Mouse (Mus musculus): ENCODE measurements around the gene Pdgfa. TPM values are rescaled to one million over a fixed set of nuclear protein-coding genes. Genes with fewer than 3 reads are reported as not detected.

Pdgfa gene
- total RNA-seq, 2 experiments from 2014 or later = 0.25 to 1.3 TPM

DNA sequence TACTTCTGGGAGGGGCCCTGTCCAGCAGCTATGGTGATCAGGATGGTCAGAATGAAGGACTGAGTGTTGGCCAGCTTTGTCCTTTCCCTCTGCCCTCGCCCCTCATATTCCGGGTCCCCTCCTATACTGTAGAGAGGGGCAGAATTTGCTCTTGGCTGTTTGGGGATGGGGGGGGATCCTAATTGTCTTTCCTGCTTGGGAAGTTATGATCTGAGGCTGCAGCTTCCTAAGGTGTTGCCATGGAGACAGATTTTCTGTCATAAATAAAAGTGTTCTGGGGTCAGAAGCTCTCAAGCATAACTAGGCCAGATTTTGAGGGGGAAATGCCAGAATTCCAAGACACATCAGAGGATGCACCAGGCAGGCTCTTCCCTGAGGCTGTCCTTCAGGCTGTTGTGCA, 31.6 kb downstream of the Pdgfa start:
- ATAC-seq (replicated peaks; ENCODE audit: poor library complexity) = no peak

DNA sequence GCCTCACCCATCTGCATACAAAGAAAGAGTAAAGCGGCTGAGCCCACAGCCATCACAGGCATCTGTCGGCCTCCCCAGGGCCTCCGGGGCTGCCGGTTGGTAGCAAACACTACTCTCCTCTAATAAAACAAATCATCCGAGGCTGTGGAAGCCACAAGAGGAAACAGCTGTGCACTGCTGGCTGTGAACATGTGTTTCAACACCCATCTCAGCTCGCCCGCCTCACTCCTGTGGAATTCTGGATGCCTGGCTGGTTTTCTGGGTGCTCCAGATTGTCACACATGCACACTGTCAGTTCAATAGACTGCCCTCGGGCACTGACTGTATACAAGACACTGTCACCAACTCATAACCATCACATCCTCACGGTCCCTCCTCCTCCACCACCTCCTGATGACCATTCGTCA, 40.7 kb downstream of the Pdgfa start:
- peak; percentile 60 for ATAC-seq (replicated peaks; ENCODE audit: poor library complexity)

DNA sequence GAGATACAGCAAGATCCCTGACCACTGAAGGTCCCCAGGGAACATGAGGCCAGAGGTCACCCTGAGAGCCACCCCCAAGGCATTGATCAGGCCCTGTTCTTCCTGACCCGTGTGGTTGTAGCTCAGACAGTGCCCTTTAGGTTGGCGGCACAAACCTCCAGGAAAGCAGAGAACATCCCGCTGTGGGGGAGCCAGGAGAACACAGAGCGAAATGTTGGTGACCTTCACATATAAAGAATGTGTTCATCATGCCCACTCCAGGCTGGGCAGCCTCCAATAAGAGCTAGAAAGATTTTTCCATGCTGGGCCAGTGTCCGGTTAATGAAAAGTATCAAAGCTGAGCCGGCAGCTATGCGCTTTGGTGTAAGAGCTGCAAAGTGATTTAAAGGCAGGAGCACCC, 43.2 kb downstream of the Pdgfa start:
- no peak for ATAC-seq (replicated peaks; ENCODE audit: poor library complexity)

DNA sequence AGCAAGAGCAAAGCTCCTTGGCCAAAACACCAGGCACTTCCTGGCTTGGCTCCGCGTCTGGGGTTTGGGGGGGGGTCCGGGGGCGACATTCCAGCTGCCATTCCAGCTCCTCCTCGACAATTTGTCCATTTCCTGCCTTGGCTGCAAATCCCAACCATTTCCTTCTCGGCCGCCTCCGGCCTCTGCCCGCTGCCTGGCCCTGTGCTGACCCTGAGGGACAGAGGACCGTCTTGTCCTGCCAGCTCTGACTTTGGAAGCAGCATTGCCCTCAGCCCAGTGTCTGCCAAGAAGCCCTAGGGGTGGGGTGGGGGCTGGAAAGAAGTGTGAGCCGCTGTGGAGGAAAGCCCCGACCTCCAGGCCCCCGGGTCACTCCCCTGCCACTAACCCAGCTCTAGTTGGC, 44.2 kb downstream of the Pdgfa start:
- ATAC-seq (replicated peaks; ENCODE audit: poor library complexity) = no peak

DNA sequence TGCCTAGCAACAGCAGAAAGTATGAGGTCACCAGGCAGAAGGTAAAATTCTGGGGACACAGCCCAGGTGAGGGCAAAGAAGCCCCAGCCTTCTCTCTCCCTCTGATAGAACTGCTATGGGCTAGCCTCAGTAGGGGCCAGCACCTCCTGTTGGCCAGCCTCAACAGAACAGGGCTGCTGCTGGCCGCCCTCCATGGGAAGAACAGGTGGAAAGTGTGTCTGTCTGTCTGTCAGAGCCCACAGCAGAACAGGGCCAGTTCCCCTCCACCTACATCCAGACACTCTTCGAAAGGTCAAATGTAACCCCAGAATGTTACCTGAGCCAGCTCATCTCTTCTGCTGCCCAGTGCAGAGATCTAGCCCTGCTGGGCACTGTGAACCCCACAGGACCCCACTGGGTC, 45.9 kb downstream of the Pdgfa start:
- ATAC-seq (replicated peaks; ENCODE audit: poor library complexity) = no peak

DNA sequence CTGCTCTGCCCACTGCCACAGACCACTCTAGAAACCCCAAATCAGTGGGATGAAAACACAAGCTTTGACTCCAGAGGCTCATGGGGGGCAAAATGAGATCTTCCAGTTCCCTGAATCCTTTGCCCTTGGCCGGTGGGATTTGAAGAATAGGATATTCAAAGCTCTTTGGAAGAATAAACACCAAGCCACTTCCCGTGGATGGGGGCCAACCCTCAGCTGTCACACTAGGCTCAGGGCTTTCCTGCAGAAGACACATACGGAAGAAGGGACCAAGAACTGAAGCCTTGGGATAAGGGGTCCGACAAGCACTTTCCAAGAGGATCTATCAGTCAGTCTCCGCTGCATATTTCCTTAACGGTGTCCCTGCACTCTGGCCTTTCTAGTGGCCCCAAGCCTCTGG, 48.0 kb downstream of the Pdgfa start:
- ATAC-seq (replicated peaks; ENCODE audit: poor library complexity) = no peak

DNA sequence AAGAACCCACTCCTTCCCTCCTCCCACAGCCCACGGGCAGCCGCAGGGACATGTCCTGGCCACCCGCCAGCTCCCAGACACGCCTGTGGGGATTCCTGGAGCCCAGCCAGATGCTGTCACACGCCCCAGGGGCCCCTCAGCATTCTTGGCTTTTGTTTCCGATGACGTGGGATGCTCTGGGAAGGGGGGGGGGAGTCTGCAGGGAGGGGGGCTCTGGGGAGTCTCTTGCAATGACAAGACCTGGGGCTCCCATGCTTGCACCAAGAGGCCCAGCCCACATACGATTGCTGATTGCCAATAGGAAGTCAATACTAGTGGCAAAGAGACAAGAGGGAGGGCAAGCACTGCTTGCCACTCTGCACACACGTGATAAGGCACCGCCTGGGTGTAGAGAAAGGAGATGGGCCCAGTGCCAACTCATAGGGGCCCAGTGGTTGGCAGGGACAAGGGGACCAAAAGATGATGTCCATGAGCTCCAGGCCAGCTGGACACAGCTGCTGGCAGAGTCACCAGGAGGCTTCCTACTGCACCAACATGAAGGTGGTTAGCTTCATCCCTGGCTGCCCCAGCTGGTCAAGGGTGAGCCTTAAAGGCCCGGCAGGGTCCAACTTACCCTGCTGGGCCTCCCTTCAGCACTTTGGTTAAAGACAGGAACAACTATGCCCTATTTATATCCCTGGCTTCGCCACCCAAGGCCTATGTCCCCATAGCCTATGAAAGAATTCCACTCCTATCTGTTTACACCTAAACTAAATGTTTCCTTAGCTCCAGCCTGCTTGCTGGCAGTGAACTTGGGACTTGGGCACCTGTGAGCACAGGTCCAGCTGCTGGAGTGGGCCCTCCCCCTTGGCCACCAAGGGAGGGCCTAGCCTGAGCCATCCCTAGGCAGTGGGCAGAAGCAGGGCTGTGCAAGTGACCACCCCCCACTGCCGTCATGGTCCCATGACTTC, 48.9 kb downstream of the Pdgfa start:
- 0 out of 2 replicates have a peak, but pooled peaks have one; percentile 14 for ATAC-seq (replicated peaks; ENCODE audit: poor library complexity)

DNA sequence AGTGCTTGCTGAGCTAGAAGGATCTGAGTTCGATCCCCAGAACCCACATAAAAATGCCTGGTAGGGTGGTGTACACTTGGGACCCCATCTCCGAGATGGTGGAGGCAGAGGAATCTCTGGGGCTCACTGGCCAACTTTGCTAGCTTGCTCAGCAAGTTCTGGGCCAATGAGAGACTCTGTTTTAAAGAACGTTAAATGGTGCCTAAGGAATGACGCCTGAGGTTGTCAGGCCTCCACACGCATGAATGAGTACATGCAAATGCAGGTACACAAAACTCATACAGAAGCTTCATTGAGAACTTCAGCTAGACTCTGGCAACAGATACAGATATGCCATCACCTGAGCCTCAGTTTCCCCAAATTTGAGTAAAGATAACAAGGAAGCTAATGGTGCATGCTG, 49.7 kb downstream of the Pdgfa start:
- ATAC-seq (replicated peaks; ENCODE audit: poor library complexity) = no peak

DNA sequence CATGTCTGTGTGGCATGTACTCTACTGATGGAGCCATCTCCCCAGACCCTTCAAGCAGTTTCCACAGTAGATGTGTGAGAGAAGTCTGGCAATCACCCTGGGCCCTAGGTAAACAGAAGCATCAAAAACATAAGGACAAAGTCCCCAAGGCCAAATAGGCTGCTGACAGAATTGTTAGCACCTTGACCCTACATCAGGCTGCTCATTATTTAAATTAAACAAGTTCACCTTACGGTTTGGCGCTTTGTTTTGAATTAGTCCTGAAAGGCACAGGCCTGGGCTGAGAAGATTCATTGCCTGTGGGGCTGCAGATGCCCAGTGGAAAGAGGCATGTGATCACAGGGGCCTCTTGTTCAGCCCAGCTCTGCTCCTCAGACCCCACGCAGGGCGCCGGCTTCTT, 50.2 kb downstream of the Pdgfa start:
- no peak for ATAC-seq (replicated peaks; ENCODE audit: poor library complexity)

DNA sequence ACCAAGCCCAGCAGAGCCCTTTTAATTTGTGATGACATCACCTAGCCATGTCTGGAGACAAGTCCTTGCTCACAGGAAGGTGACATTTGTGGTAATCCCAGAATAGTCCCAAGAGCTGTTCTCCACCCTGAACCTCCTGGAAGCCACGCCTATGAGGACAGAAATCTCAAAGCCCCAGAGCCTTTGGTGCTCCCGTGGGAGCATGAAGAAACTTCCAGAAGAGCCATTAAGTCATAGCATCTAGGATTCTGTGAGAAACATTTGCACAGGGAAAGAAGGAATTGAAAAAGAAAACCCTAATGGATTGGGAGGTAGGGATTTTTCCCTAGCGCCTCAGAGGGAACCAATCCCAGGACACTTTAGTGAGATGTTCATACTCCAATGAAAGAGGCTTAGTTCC, 52.2 kb downstream of the Pdgfa start:
- no peak for ATAC-seq (replicated peaks; ENCODE audit: poor library complexity)

DNA sequence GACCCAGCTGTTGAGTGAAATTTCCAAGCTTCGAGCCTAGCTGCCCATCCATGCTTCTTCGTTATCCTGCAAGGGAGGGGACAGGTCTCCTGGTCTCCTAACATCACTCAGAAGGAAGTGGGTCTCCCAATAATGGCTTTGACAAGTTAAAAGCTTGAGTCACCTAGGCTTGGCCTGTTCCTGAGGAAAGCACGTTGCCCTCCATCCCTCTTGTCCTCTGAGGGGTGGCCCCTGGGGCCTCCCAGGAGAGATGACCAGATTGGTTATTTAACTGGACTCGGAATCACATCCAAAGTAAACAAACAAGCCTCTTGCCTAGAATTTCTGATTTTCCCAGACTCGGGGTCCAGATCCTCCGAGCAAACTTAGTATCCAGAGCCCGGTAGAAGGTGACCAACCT, 52.6 kb downstream of the Pdgfa start:
- no peak for ATAC-seq (replicated peaks; ENCODE audit: poor library complexity)

DNA sequence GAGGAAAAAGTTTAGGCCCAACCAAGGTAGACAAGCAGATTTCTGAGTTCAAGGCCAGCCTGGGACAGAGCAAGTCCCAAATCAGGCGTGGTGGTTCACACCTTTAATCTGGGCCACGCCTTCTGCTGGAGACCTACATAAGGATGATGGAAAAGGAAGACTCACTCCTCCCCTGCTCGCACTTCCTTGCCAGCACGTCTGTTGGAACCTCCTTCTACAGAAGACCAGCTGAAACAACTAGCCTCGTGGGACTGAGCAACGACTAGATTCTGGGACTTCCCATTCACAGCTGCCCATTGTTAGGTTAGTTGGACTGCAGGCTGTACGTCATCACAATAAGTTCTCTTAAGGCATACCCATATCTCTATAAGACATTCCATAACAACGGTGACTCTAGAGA, 55.3 kb downstream of the Pdgfa start:
- no peak for ATAC-seq (replicated peaks; ENCODE audit: poor library complexity)

DNA sequence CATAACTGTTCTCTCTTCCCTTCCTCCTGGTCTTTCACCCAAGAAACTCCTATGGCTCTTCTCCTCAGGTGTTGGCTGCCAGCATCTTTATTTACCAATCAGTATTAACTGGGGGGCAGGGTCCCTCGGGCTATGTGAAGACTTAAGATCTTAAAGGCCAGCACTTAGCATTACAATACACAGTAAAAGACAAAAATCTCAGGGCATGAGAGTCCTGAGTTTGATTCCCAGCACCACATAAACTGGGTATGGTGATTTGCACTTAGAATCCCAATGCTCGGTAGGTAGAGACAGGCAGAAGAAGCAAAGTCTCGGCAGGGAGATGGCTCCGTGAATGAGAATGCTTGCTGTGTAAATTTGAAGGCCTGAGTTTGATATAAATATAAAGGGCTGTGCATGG, 56.6 kb downstream of the Pdgfa start:
- ATAC-seq (replicated peaks; ENCODE audit: poor library complexity) = no peak

DNA sequence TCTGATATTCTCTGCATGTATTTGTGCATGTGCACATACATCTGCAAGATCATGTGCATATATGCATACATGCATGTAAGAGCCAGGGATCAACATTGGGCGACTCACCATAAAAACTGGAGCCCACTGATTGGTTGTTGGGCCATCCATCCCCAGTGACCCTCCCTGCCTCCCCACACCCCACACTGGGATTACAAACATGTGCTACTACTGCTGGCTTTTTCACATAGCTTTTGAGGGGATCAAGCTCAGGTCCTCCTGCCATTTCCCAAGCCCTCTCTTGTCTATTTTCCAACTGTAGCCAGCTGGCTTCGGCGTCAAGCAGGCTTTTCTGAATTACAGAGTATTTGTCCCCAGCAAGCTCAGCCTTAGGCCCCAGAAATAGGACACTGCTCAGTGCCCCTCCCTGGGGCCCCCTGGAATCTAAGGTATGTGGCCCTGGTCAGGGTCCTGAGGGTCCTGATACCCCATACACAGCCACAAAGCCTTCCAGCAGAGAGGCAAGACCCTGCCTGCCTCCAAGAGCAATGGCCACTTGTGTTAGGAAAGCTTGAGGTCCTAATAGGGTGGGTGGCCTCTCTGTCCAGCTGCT, 58.5 kb downstream of the Pdgfa start:
- ATAC-seq (replicated peaks; ENCODE audit: poor library complexity) = no peak

DNA sequence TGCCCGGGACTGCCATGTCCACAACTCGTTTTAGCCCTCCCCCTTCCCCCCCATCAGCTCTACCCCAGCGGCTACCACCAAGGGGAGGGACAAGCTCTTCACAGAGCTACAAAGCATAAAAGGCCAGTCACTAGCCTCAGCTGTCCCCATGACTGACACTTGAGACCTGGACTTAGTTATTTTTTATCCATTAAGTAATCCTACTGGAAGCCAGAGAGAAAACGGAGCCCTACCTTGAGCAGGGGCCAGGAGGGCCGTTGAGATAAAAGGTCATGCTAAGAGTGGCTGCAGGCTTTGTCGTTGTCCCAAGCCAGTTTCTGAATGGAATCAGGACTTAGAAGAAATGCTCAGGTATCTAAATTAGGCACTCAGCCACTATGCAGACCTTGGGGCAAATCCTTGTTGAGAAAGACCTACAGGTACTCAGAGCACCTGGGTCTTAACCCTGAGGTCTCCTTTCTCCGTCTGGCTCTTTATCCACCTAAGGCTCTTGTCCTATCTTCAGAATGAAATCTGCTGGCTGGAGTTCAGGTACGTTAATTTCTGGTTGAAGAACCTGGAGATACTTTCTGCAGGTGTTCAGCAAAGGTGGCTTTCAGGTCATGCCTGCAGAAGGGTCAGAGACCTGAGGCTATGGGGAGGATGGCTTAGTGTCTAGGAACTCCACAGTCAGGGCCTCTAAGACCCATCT, 60.6 kb downstream of the Pdgfa start:
- no peak for ATAC-seq (replicated peaks; ENCODE audit: poor library complexity)

DNA sequence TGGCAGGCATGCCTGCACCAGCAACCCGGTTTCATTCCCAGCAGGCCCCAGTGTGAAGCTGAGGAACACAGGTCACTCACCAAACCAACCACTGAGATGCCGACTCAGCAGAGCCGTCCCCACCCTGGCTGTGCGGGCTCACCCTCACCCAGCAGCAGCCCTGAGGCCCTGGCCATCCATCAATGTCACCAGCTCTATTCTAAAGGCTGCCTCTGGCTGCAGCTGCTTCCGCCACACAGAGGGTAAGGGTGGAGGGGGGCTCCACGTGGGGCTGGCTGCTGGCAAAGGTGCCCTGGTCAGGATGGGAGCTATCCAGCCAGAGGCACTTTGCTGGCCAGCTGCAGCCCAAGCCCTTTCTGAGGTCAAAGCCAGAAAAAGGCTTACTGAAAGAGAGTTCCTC, 62.6 kb downstream of the Pdgfa start:
- ATAC-seq (replicated peaks; ENCODE audit: poor library complexity) = peak; percentile 69

DNA sequence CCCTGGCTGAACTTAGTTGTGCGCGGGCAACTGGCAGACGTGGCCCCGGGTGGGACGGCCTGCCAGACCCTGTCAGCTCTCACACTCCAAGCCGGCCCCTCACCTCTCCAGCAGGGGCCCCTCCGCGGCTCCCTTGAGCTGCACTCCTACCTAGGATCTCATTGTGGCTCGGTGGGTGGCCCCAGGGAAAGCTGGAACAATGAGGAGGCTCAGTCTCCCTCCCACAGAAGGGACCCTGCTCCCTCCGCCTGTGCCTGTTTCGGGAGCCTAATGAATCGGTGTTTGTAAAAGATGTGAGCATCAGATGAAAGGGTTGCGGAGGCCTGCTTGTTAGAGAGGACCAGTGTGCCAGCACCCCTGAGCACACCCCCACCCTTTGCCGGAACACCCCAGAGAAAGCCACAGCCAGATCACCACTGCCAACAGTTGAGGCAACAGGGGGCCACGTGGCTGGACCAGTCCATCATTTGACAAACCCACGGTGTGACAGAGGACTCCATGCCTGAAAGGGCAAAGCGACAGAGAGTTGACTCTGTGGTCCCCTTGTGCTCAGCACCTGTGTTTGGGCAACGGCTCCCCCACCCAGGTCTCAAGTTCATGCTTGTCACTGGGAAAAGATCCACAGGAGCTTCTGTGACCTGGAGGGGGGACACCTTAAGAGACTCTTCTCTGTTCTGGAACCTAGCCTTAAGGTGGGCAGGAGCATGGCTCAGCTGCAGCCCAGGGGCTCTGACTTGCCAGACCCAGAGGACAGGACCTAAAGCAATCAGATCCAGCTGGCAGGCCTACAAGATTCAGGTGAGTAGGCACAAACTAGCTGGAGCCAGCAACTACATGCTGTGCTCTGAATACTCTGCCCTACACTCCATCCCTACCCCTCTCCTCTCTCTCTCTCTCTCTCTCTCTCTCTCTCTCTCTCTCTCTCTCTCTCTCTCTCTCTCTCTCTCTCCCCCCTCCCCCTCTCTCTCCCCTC, 64.4 kb downstream of the Pdgfa start:
- no peak for ATAC-seq (replicated peaks; ENCODE audit: poor library complexity)

DNA sequence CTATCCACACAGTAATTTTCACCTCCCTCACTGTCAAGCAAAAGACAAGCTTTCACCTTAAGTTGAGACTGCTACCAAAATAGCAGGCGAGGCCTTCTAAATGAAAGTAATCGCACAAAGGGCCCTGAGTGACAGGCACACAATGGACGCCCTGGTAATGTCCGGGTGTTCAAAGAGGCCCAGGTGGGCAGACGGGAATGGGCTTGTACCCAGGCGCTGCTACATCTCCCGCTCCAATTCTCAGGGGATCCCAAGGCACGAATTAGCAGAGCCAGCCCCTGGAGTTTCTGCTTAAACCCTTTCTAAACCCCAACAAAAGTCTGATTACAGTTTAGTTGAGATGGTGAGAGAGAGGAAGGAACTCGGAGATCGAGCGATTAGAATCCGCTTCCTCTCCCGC, 65.3 kb downstream of the Pdgfa start:
- ATAC-seq (replicated peaks; ENCODE audit: poor library complexity) = no peak

DNA sequence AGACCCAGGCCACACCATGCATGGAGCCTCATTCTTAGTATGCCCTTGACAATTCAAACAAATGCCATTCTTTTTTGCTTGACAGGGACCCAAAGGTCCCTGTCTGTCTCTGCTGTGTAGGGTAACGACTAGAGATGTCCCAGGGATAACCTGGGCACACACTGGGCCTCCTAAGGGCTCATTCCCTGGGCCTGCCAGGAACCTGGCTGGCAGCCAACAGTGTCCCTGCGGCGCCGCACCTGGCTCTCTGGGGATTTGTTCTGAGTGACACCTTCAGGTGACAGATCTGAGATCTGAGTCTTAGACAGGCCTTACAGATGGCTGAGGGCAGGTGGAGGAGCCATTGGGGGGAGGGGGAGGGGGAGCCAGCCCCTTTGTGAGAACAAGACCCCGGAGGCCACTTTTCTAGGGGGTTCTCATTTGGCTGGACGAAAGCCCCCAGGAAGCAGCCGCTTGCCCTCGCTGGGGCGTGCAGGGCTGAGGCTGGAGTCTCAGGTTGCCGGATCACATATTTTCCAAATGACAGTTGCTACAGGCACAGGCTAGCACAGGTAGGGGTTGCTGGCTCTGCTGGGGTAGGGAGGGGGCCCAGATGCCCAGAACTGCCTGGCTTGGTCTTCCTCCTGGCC, 67.2 kb downstream of the Pdgfa start:
- ATAC-seq (replicated peaks; ENCODE audit: poor library complexity) = no peak

Measured in megakaryocyte progenitor cell, adult 5-6 weeks (primary cell).